Mouse (Mus musculus): ENCODE results near the gene Prelid3b.

The Prelid3b gene

GRCm38 (mm10) chr2:174463789-174464523, 8.9 kb downstream of the Prelid3b start, which contains the start of gene Atp5e:
Atp5e (minus strand) TSS chr2:174464105.
- DNase-seq (ENCODE audit: inconsistent age in 2 of 2, low spot score in 1 of 2), result peak; percentile 97 to 98

GRCm38 (mm10) chr2:174463370-174463769, 9.5 kb downstream of the Prelid3b start:
- DNase-seq (ENCODE audit: inconsistent age in 2 of 2, low spot score in 1 of 2), result no peak

- DNase-seq (ENCODE audit: inconsistent age in 2 of 2, low spot score in 1 of 2), result no peak
Observed at GRCm38 (mm10) chr2:174459365-174459764, 13.5 kb downstream of the Prelid3b start.

- peak in 1 of 2 experiments; percentile 73 for DNase-seq (ENCODE audit: inconsistent age in 2 of 2, low spot score in 1 of 2)
Observed at GRCm38 (mm10) chr2:174453681-174454080, 19.2 kb downstream of the Prelid3b start.

- no peak for DNase-seq (ENCODE audit: inconsistent age in 2 of 2, low spot score in 1 of 2)
Observed at GRCm38 (mm10) chr2:174450353-174450752, 22.5 kb downstream of the Prelid3b start, which contains the start of gene Tubb1. Tubb1 (plus strand) TSS chr2:174450695.

GRCm38 (mm10) chr2:174448405-174448804, 24.5 kb downstream of the Prelid3b start:
- DNase-seq (ENCODE audit: inconsistent age in 2 of 2, low spot score in 1 of 2), result peak in 1 of 2 experiments; percentile 68

- no peak for DNase-seq (ENCODE audit: inconsistent age in 2 of 2, low spot score in 1 of 2)
Observed at GRCm38 (mm10) chr2:174446905-174447304, 26.0 kb downstream of the Prelid3b start.

GRCm38 (mm10) chr2:174446492-174446891, 26.4 kb downstream of the Prelid3b start:
- DNase-seq (ENCODE audit: inconsistent age in 2 of 2, low spot score in 1 of 2), result no peak

GRCm38 (mm10) chr2:174445018-174445417, 27.9 kb downstream of the Prelid3b start:
- no peak for DNase-seq (ENCODE audit: inconsistent age in 2 of 2, low spot score in 1 of 2)

- DNase-seq (ENCODE audit: inconsistent age in 2 of 2, low spot score in 1 of 2), result no peak
Observed at GRCm38 (mm10) chr2:174444359-174444758, 28.5 kb downstream of the Prelid3b start.

- no peak for DNase-seq (ENCODE audit: inconsistent age in 2 of 2, low spot score in 1 of 2)
Observed at GRCm38 (mm10) chr2:174443046-174443445, 29.8 kb downstream of the Prelid3b start.

GRCm38 (mm10) chr2:174442460-174442859, 30.4 kb downstream of the Prelid3b start:
- peak; percentile 60 to 85 for DNase-seq (ENCODE audit: inconsistent age in 2 of 2, low spot score in 1 of 2)

GRCm38 (mm10) chr2:174441898-174442297, 31.0 kb downstream of the Prelid3b start:
- DNase-seq (ENCODE audit: inconsistent age in 2 of 2, low spot score in 1 of 2), result no peak

GRCm38 (mm10) chr2:174439961-174440360, 32.9 kb downstream of the Prelid3b start:
- DNase-seq (ENCODE audit: inconsistent age in 2 of 2, low spot score in 1 of 2), result no peak

GRCm38 (mm10) chr2:174439450-174439838, 33.4 kb downstream of the Prelid3b start:
- peak in 1 of 2 experiments; percentile 53 for DNase-seq (ENCODE audit: inconsistent age in 2 of 2, low spot score in 1 of 2)

- DNase-seq (ENCODE audit: inconsistent age in 2 of 2, low spot score in 1 of 2), result peak; percentile 83 to 93
Observed at GRCm38 (mm10) chr2:174438737-174439449, 34.0 kb downstream of the Prelid3b start, which contains the start of gene Ctsz. Ctsz (minus strand) TSS chr2:174439039.

- no peak for DNase-seq (ENCODE audit: inconsistent age in 2 of 2, low spot score in 1 of 2)
Observed at GRCm38 (mm10) chr2:174438181-174438580, 34.7 kb downstream of the Prelid3b start.

- DNase-seq (ENCODE audit: inconsistent age in 2 of 2, low spot score in 1 of 2), result peak in 1 of 2 experiments; percentile 44
Observed at GRCm38 (mm10) chr2:174437697-174437982, 35.2 kb downstream of the Prelid3b start.

GRCm38 (mm10) chr2:174436916-174437696, 35.8 kb downstream of the Prelid3b start:
- DNase-seq (ENCODE audit: inconsistent age in 2 of 2, low spot score in 1 of 2), result peak in 1 of 2 experiments; percentile 64

- DNase-seq (ENCODE audit: inconsistent age in 2 of 2, low spot score in 1 of 2), result peak in 1 of 2 experiments; percentile 51
Observed at GRCm38 (mm10) chr2:174436076-174436701, 36.7 kb downstream of the Prelid3b start.

- DNase-seq (ENCODE audit: inconsistent age in 2 of 2, low spot score in 1 of 2), result no peak
Observed at GRCm38 (mm10) chr2:174434943-174435342, 37.9 kb downstream of the Prelid3b start.
